Mouse (Mus musculus): Measurements from ENCODE around the gene Bud23.

GRCm38 (mm10) chr5:135016224-135016759 lies 48.5 kb downstream of the Bud23 start:
- TF ChIP-seq CTCF (IDR thresholded peaks at IDR 0.05; ENCODE audit: borderline replicate concordance, extremely low read depth, insufficient read depth, insufficient read length) (no peak), POLR2A (IDR thresholded peaks at IDR 0.05; ENCODE audit: borderline replicate concordance, extremely low read depth, insufficient read depth, insufficient read length, poor library complexity, severe bottlenecking) (no peak)

Measured in brain, embryonic 14.5 days (tissue).